Mouse (Mus musculus): ENCODE data around the gene Macrod2.

GRCm38 (mm10) chr2:141876155-141876851 lies 1481.2 kb downstream of the Macrod2 start:
- TF ChIP-seq CTCF (IDR thresholded peaks at IDR 0.05; ENCODE audit: low read depth) (no peak), EP300 (IDR thresholded peaks at IDR 0.05; ENCODE audit: low read depth) (no peak)
